Mouse (Mus musculus): ENCODE data around the gene Rpl34. TPM values are rescaled to one million over a fixed set of nuclear protein-coding genes. Genes with fewer than 3 reads are reported as not detected.

Gene Rpl34
- polyA plus RNA-seq, 1 experiment from 2014 or later, result 626 TPM

- no peaks in the 10 kb centered on the region for H3K4me1 ChIP-seq (ENCODE audit: control insufficient read depth, insufficient read depth, low read length)
- H3K9me3 ChIP-seq (replicated peaks; ENCODE audit: control insufficient read depth, low read length), result no peaks in the 10 kb centered on the region
- ATAC-seq (replicated peaks; ENCODE audit: insufficient number of reproducible peaks, low FRiP score, low TSS enrichment), result no peak
- H3K4me2 ChIP-seq, result no peak overlapping the region
- H3K27me3 ChIP-seq (ENCODE audit: control insufficient read depth, insufficient read depth, low read length), result no peaks in the 10 kb centered on the region
- WGBS (ENCODE audit: insufficient replicate concordance), result 85% methylated on average over 9 of the region's 9 CpGs
- H3K9ac ChIP-seq (ENCODE audit: low read depth, low read length), result no peak overlapping the region
- H3K36me3 ChIP-seq (ENCODE audit: control insufficient read depth, insufficient read depth, low read length), result no peaks in the 10 kb centered on the region
- no peak overlapping the region for H3K4me3 ChIP-seq (ENCODE audit: low read depth, low read length)
- no peak overlapping the region for H3K27ac ChIP-seq (ENCODE audit: low read depth, low read length)
Observed at GRCm38 (mm10) chr3:130684276-130685013, 45.8 kb downstream of the Rpl34 start.

- no peak overlapping the region for H3K9ac ChIP-seq (ENCODE audit: low read depth, low read length)
- WGBS (ENCODE audit: insufficient replicate concordance), result 61% methylated on average over 8 of the region's 8 CpGs
- no peak overlapping the region for H3K27ac ChIP-seq (ENCODE audit: low read depth, low read length)
- H3K9me3 ChIP-seq (replicated peaks; ENCODE audit: control insufficient read depth, low read length), result no peaks in the 10 kb centered on the region
- H3K4me3 ChIP-seq (ENCODE audit: low read depth, low read length), result no peak overlapping the region
- H3K36me3 ChIP-seq (ENCODE audit: control insufficient read depth, insufficient read depth, low read length), result no peaks in the 10 kb centered on the region
- ATAC-seq (replicated peaks; ENCODE audit: insufficient number of reproducible peaks, low FRiP score, low TSS enrichment), result no peak
- H3K4me1 ChIP-seq (ENCODE audit: control insufficient read depth, insufficient read depth, low read length), result no peaks in the 10 kb centered on the region
- no peak overlapping the region for H3K4me2 ChIP-seq
- no peaks in the 10 kb centered on the region for H3K27me3 ChIP-seq (ENCODE audit: control insufficient read depth, insufficient read depth, low read length)
Observed at GRCm38 (mm10) chr3:130683836-130684235, 46.4 kb downstream of the Rpl34 start.

GRCm38 (mm10) chr3:130682183-130682582 is 48.0 kb downstream of the Rpl34 start:
- ATAC-seq (replicated peaks; ENCODE audit: insufficient number of reproducible peaks, low FRiP score, low TSS enrichment), result no peak

GRCm38 (mm10) chr3:130681226-130681625 is 49.0 kb downstream of the Rpl34 start:
- 75% methylated on average over 2 of the region's 2 CpGs for WGBS (ENCODE audit: insufficient replicate concordance)
- Histone ChIP-seq H3K4me3 (ENCODE audit: low read depth, low read length) (no peak overlapping the region), H3K4me1 (ENCODE audit: control insufficient read depth, insufficient read depth, low read length) (no peaks in the 10 kb centered on the region), H3K9me3 (replicated peaks; ENCODE audit: control insufficient read depth, low read length) (no peaks in the 10 kb centered on the region), H3K9ac (ENCODE audit: low read depth, low read length) (no peak overlapping the region), H3K27ac (ENCODE audit: low read depth, low read length) (no peak overlapping the region), H3K27me3 (ENCODE audit: control insufficient read depth, insufficient read depth, low read length) (no peaks in the 10 kb centered on the region), H3K4me2 (no peak overlapping the region), H3K36me3 (ENCODE audit: control insufficient read depth, insufficient read depth, low read length) (no peaks in the 10 kb centered on the region)
- ATAC-seq (replicated peaks; ENCODE audit: insufficient number of reproducible peaks, low FRiP score, low TSS enrichment), result no peak

More at GRCm38 (mm10) chr3:130682183-130682582, 48.0 kb downstream of the Rpl34 start:
- H3K4me1 ChIP-seq (ENCODE audit: control insufficient read depth, insufficient read depth, low read length), result no peaks in the 10 kb centered on the region
- no peak overlapping the region for H3K4me2 ChIP-seq
- no peak overlapping the region for H3K9ac ChIP-seq (ENCODE audit: low read depth, low read length)
- H3K4me3 ChIP-seq (ENCODE audit: low read depth, low read length), result no peak overlapping the region
- no peaks in the 10 kb centered on the region for H3K9me3 ChIP-seq (replicated peaks; ENCODE audit: control insufficient read depth, low read length)
- H3K36me3 ChIP-seq (ENCODE audit: control insufficient read depth, insufficient read depth, low read length), result no peaks in the 10 kb centered on the region
- WGBS (ENCODE audit: insufficient replicate concordance), result 83% methylated on average over 9 of the region's 9 CpGs
- H3K27ac ChIP-seq (ENCODE audit: low read depth, low read length), result no peak overlapping the region
- no peaks in the 10 kb centered on the region for H3K27me3 ChIP-seq (ENCODE audit: control insufficient read depth, insufficient read depth, low read length)

GRCm38 (mm10) chr3:130677671-130678460 is 52.3 kb downstream of the Rpl34 start:
- Histone ChIP-seq H3K27ac (ENCODE audit: low read depth, low read length) (no peak overlapping the region), H3K27me3 (ENCODE audit: control insufficient read depth, insufficient read depth, low read length) (no peaks in the 10 kb centered on the region), H3K9ac (ENCODE audit: low read depth, low read length) (no peak overlapping the region), H3K4me2 (no peak overlapping the region), H3K4me1 (ENCODE audit: control insufficient read depth, insufficient read depth, low read length) (no peaks in the 10 kb centered on the region), H3K4me3 (ENCODE audit: low read depth, low read length) (no peak overlapping the region), H3K36me3 (ENCODE audit: control insufficient read depth, insufficient read depth, low read length) (no peaks in the 10 kb centered on the region), H3K9me3 (replicated peaks; ENCODE audit: control insufficient read depth, low read length) (no peaks in the 10 kb centered on the region)
- WGBS (ENCODE audit: insufficient replicate concordance), result 90% methylated on average over 19 of the region's 19 CpGs
- no peak for ATAC-seq (replicated peaks; ENCODE audit: insufficient number of reproducible peaks, low FRiP score, low TSS enrichment)

Other genes starting within 250 kb of the Rpl34 start
- not detected in 2 replicates for gene Etnppl, start 113.0 kb downstream of the Rpl34 start, polyA plus RNA-seq (2014; fragmentation: Nextera tagmentation; extraction: Ambion mirVana)
- gene Ostc, start 21.0 kb downstream of the Rpl34 start, polyA plus RNA-seq (2014; fragmentation: Nextera tagmentation; extraction: Ambion mirVana), result 282 and 300 TPM in 2 replicates

Data from heart, embryonic 11.5 days (tissue).